ENCODE assay signal across 27 mouse cellular contexts in the genomic region with DNA sequence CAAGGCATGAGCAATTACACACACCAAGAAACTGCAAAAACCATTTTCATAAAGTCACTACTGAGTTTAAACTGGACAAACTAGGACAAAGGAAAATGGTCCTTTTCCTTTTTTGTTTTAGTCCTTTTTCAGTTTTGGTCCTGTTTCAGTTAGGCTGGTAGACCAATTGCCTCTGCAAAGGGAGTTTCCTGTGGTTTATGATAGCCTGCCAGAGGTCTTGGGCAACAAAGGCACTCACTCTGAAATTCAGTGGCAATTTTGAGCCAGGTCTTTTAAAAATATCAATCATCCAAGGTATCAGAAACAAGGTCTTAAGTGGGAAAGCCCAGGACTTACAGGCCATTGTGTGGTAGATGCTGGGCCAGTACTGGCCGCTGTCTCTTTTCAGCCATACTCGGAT. TPM values are rescaled to one million over a fixed set of nuclear protein-coding genes. Genes with fewer than 3 reads are reported as not detected.
A peak's percentile ranks its signal among the peaks of the same experiment; 100 is the strongest.
DNase-seq lines count a peak whose midpoint lies in the region; ATAC-seq and TF ChIP-seq lines count a peak whose summit lies in the region.
"Had no signal": no experiment of that assay in that cellular context is flagged by ENCODE, and none has a peak within 500 bp of the region (broad histone marks: within the 10 kb centered on the region; RNA-seq: fewer than 3 reads in every experiment).

No protein-coding gene starts in this region.

- WGBS in bone marrow, adult 2 months: 47% methylated on average over 2 of the region's 2 CpGs
- WGBS in kidney, embryonic 14.5 days: 88% methylated on average over 2 of the region's 2 CpGs
- 95% methylated on average over 2 of the region's 2 CpGs for WGBS in cerebellum, adult 2 months

- H3K4me2 ChIP-seq in kidney, embryonic 14.5 days (replicated peaks; ENCODE audit: low read depth, low read length): no peak overlapping the region
- H3K4me2 ChIP-seq: embryonic facial prominence, embryonic 15.5 days; heart, embryonic 13.5 days; hindbrain, embryonic 13.5 days had no signal

- H3K27me3 ChIP-seq in kidney, embryonic 14.5 days (ENCODE audit: control insufficient read depth, insufficient read depth, low read length): no peaks in the 10 kb centered on the region
- no peaks in the 10 kb centered on the region for H3K27me3 ChIP-seq in cerebellum, adult 2 months (ENCODE audit: control insufficient read depth, insufficient read depth, low read length)
- H3K27me3 ChIP-seq: embryonic facial prominence, embryonic 15.5 days; heart, embryonic 13.5 days; hindbrain, embryonic 13.5 days; Patski had no signal

- no peak overlapping the region for H3K9ac ChIP-seq in kidney, embryonic 14.5 days (ENCODE audit: low read depth, low read length)
- H3K9ac ChIP-seq: embryonic facial prominence, embryonic 15.5 days; heart, embryonic 13.5 days; hindbrain, embryonic 13.5 days had no signal

- peak overlapping the region; percentile 39; the same call in 1 of the 2 replicates for H3K27ac ChIP-seq in bone marrow, adult 2 months (ENCODE audit: control insufficient read depth, insufficient read depth, low read depth, low read length, poor library complexity)
- H3K27ac ChIP-seq in kidney, embryonic 14.5 days (ENCODE audit: low read depth, low read length): no peak overlapping the region
- H3K27ac ChIP-seq in cerebellum, adult 2 months (ENCODE audit: insufficient read depth, low read length): no peak overlapping the region
- H3K27ac ChIP-seq: embryonic facial prominence, embryonic 15.5 days; forebrain, embryonic 10.5 days; gastrocnemius, adult 2 months; heart, embryonic 13.5 days; hindbrain, embryonic 13.5 days; hindbrain, postnatal 0 days had no signal

- no peak for TF ChIP-seq POLR2A in bone marrow, adult 2 months (IDR thresholded peaks at IDR 0.05; ENCODE audit: borderline replicate concordance, control insufficient read depth, low read depth, low read length)
- TF ChIP-seq POLR2A in cerebellum, adult 2 months (IDR thresholded peaks at IDR 0.05; ENCODE audit: borderline replicate concordance, insufficient read depth, low read length): no peak

- no peak for TF ChIP-seq CTCF in bone marrow, adult 2 months (IDR thresholded peaks at IDR 0.05; ENCODE audit: control insufficient read depth, insufficient read depth, low read length)
- no peak for TF ChIP-seq CTCF in cerebellum, adult 2 months (IDR thresholded peaks at IDR 0.05; ENCODE audit: borderline replicate concordance, insufficient read depth, low read depth, low read length)

- no peaks in the 10 kb centered on the region for H3K9me3 ChIP-seq in kidney, embryonic 14.5 days (ENCODE audit: control insufficient read depth, low read length)
- H3K9me3 ChIP-seq: embryonic facial prominence, embryonic 15.5 days; forebrain, embryonic 10.5 days; G1E; heart, embryonic 13.5 days; hindbrain, embryonic 13.5 days had no signal

- no peak overlapping the region for H3K4me3 ChIP-seq in bone marrow, adult 2 months (replicated peaks; ENCODE audit: control insufficient read depth, low read depth, low read length)
- H3K4me3 ChIP-seq in kidney, embryonic 14.5 days (ENCODE audit: low read length): no peak overlapping the region
- no peak overlapping the region for H3K4me3 ChIP-seq in cerebellum, adult 2 months (replicated peaks; ENCODE audit: insufficient read depth, low read depth, low read length)
- H3K4me3 ChIP-seq: embryonic facial prominence, embryonic 15.5 days; erythroblast, embryonic 14.5 days; forebrain, embryonic 10.5 days; gastrocnemius, adult 2 months; heart, embryonic 13.5 days; hindbrain, embryonic 13.5 days had no signal

- peaks cover 9% of the 10 kb centered on the region for H3K4me1 ChIP-seq in bone marrow, adult 2 months (ENCODE audit: control insufficient read depth, insufficient read depth, low read length)
- H3K4me1 ChIP-seq in kidney, embryonic 14.5 days (ENCODE audit: control insufficient read depth, insufficient read depth, low read length): no peaks in the 10 kb centered on the region
- no peaks in the 10 kb centered on the region for H3K4me1 ChIP-seq in cerebellum, adult 2 months (ENCODE audit: control insufficient read depth, insufficient read depth, low read length)
- H3K4me1 ChIP-seq: embryonic facial prominence, embryonic 15.5 days; forebrain, embryonic 10.5 days; hindbrain, embryonic 13.5 days had no signal

- peak; percentile 77 for DNase-seq in 416B (ENCODE audit: low read depth)
- DNase-seq in cerebellum, adult 2 months: no peak
- DNase-seq in adrenal gland, adult 18-20 months (ENCODE audit: low spot score in 2 of 2): no peak
- DNase-seq: adrenal gland, postnatal 25 days; B cell, adult 2 months; cerebellum, adult 11 months; cerebellum, adult 9-11 months; cerebellum, postnatal 36 days; gastrocnemius, adult 2 months; gastrocnemius, postnatal 25 days; heart, adult 11 months; heart, postnatal 4 days; kidney, adult 11 months had no signal

- H3K36me3 ChIP-seq in kidney, embryonic 14.5 days (ENCODE audit: control insufficient read depth, insufficient read depth, low read length): 0 out of 2 replicates have a peak, but pooled peaks cover 2% of the 10 kb centered on the region

- 0 out of 4 replicates have a peak, but pooled peaks have one; percentile 33 to 35 for ATAC-seq in hematopoietic stem cell, adult 5-6 weeks (replicated peaks in 1 of 2; ENCODE audit: insufficient read depth in 1 of 2, low FRiP score in 2 of 2, low TSS enrichment in 1 of 2, low read depth in 1 of 2, poor library complexity in 2 of 2, severe bottlenecking in 2 of 2)
- ATAC-seq in kidney, embryonic 14.5 days (ENCODE audit: low FRiP score, low TSS enrichment): no peak
- ATAC-seq: activated CD4-positive, CD25-positive, alpha-beta regulatory T cell, adult 4 months; CD4-positive, CD25-positive, alpha-beta regulatory T cell, adult 4 months; forebrain, embryonic 14.5 days; hindbrain, postnatal 0 days; Patski had no signal

RNA-seq across cellular contexts. Expression of gene Mrpl44, which starts 36.1 kb away (rescaled TPM):
- 10.1 and 17.1 TPM in 2 replicates for polyA plus RNA-seq in bone marrow, adult 2 months (2011; ENCODE audit: insufficient read depth, insufficient read length, low replicate concordance, missing spikeins)
- total RNA-seq in hematopoietic stem cell, adult 5-6 weeks (2017): 31.3 and 42.9 TPM in 2 replicates
- 48.6 and 57.3 TPM in 2 replicates for polyA plus RNA-seq in kidney, embryonic 14.5 days (2014; fragmentation: Nextera tagmentation; extraction: Ambion mirVana)
- 28.4 and 29.5 TPM in 2 replicates for polyA plus RNA-seq in cerebellum, adult 2 months (2012; rRNA removed)
- total RNA-seq in adrenal gland, adult 18-20 months (2021): 10 to 100 TPM; 43.3 to 54.9 TPM

RNA-seq across cellular contexts. Expression of gene Wdfy1, which starts 36.2 kb away (rescaled TPM):
- polyA plus RNA-seq in bone marrow, adult 2 months (2011; ENCODE audit: insufficient read depth, insufficient read length, low replicate concordance, missing spikeins): 13.1 and 22.5 TPM in 2 replicates
- total RNA-seq in hematopoietic stem cell, adult 5-6 weeks (2017): 14.3 and 31.8 TPM in 2 replicates
- polyA plus RNA-seq in kidney, embryonic 14.5 days (2014; fragmentation: Nextera tagmentation; extraction: Ambion mirVana): 26.3 and 38.8 TPM in 2 replicates
- polyA plus RNA-seq in cerebellum, adult 2 months (2012; rRNA removed): 29.9 and 32.9 TPM in 2 replicates
- 10 to 100 TPM; 40.4 to 44.0 TPM for total RNA-seq in adrenal gland, adult 18-20 months (2021)
